Mouse (Mus musculus) myocyte (in vitro differentiated cells): Measurements from ENCODE around the gene Ankrd10. TPM values are rescaled to one million over a fixed set of nuclear protein-coding genes. Genes with fewer than 3 reads are reported as not detected.

Source experiments
- H3K27me3 ChIP-seq: one replicate; pipeline ENCODE4 v1.6.1; 2011; ENCODE audit not compliant: control insufficient read depth, insufficient read depth, insufficient read length
- H3K36me3 ChIP-seq: one replicate; pipeline ENCODE4 v1.6.1; 2011; ENCODE audit not compliant: control insufficient read depth, insufficient read depth
- H3K4me2 ChIP-seq: one replicate; pipeline ENCODE4 v1.6.1; 2011; ENCODE audit warnings: low read depth, control low read depth
- H3K4me3 ChIP-seq: one replicate; pipeline ENCODE4 v1.5.1; 2011; ENCODE audit warnings: mild to moderate bottlenecking, control low read depth, moderate library complexity
- H3K79me2 ChIP-seq: one replicate; pipeline ENCODE4 v1.6.1; 2011; ENCODE audit not compliant: control insufficient read depth, insufficient read depth
- H3ac ChIP-seq: one replicate; pipeline ENCODE4 v1.6.1; 2011; ENCODE audit not compliant: control insufficient read depth, insufficient read length
- CEBPB ChIP-seq: IDR thresholded peaks from 2 replicates; pipeline ENCODE4 v1.6.1; 2011; ENCODE audit warnings: mild to moderate bottlenecking, moderate library complexity; ENCODE audit not compliant: poor library complexity, insufficient read depth, severe bottlenecking
- E2F4 ChIP-seq: IDR thresholded peaks from one replicate; pipeline ENCODE4 v1.6.1; 2011; ENCODE audit warnings: mild to moderate bottlenecking, control low read depth, moderate library complexity; ENCODE audit not compliant: insufficient read depth
- MAX ChIP-seq: IDR thresholded peaks from one replicate; pipeline ENCODE4 v1.6.1; 2011; ENCODE audit warnings: low read depth, mild to moderate bottlenecking, control low read depth
- MYOD1 ChIP-seq, 3 experiments: IDR thresholded peaks; one replicate each; pipeline ENCODE4 v1.6.1; 2011; ENCODE audit warnings: control low read depth in 2 of 3, low read depth in 2 of 3, mild to moderate bottlenecking in 2 of 3, moderate library complexity in 1 of 3; ENCODE audit not compliant: insufficient read length in 2 of 3, control insufficient read depth in 1 of 3
- MYOG ChIP-seq, 3 experiments: IDR thresholded peaks; one replicate each; pipeline ENCODE4 v1.6.1; 2011; ENCODE audit warnings: control low read depth in 2 of 3, low read depth in 2 of 3, mild to moderate bottlenecking in 2 of 3; ENCODE audit not compliant: insufficient read length in 2 of 3, control insufficient read depth in 1 of 3, insufficient read depth in 1 of 3
- POLR2A ChIP-seq: IDR thresholded peaks from one replicate; pipeline ENCODE4 v1.6.1; 2011; ENCODE audit warnings: low read depth, mild to moderate bottlenecking, control low read depth, moderate library complexity; ENCODE audit not compliant: insufficient read length
- POLR2AphosphoS2 ChIP-seq: IDR thresholded peaks from one replicate; pipeline ENCODE4 v1.6.1; 2011; ENCODE audit warnings: low read depth, control low read depth; ENCODE audit not compliant: insufficient read length
- REST ChIP-seq: IDR thresholded peaks from one replicate; pipeline ENCODE4 v1.6.1; 2011; ENCODE audit warnings: mild to moderate bottlenecking, control low read depth, moderate library complexity; ENCODE audit not compliant: insufficient read depth, insufficient read length
- SRF ChIP-seq: IDR thresholded peaks from one replicate; pipeline ENCODE4 v1.6.1; 2011; ENCODE audit warnings: low read depth; ENCODE audit not compliant: control insufficient read depth, insufficient read length
- TCF12 ChIP-seq: IDR thresholded peaks from one replicate; pipeline ENCODE4 v1.6.1; 2011; ENCODE audit warnings: mild to moderate bottlenecking, control low read depth; ENCODE audit not compliant: poor library complexity, insufficient read depth, severe bottlenecking
- TCF3 ChIP-seq: IDR thresholded peaks from one replicate; pipeline ENCODE4 v1.6.1; 2011; ENCODE audit warnings: low read depth, control low read depth; ENCODE audit not compliant: insufficient read length
- USF1 ChIP-seq: IDR thresholded peaks from one replicate; pipeline ENCODE4 v1.6.1; 2011; ENCODE audit warnings: low read depth, mild to moderate bottlenecking, control low read depth, moderate library complexity
- polyA plus RNA-seq: library from polyadenylated mRNA; unstranded; fragments of >200 nt; fragmentation: generic; extraction: Trizol; gene quantifications from one replicate; pipeline ENCODE4 v1.2.1, GENCODE M21; 2012; ENCODE audit warnings: missing spikeins

Ankrd10 gene
- polyA plus RNA-seq, 1 experiment, result 71.9 TPM

GRCm38 (mm10) chr8:11628506-11629132 is 6.9 kb downstream of the Ankrd10 start:
- peak overlapping the region; percentile 31 for H3K4me2 ChIP-seq
- no peaks in the 10 kb centered on the region for H3K27me3 ChIP-seq
- no peak for TF ChIP-seq POLR2AphosphoS2
- no peak for TF ChIP-seq SRF
- TF ChIP-seq REST, result no peak
- TF ChIP-seq USF1, result no peak
- no peak for TF ChIP-seq TCF3
- TF ChIP-seq MAX, result no peak
- TF ChIP-seq MYOG (IDR thresholded peaks at IDR 0.05; ENCODE audit: control insufficient read depth in 1 of 3, insufficient read depth in 1 of 3, insufficient read length in 2 of 3, low read depth in 2 of 3), result no peak
- no peak for TF ChIP-seq E2F4
- TF ChIP-seq MYOD1 (IDR thresholded peaks at IDR 0.05; ENCODE audit: control insufficient read depth in 1 of 3, insufficient read length in 2 of 3, low read depth in 2 of 3), result no peak
- TF ChIP-seq POLR2A, result no peak
- no peak for TF ChIP-seq TCF12
- no peak for TF ChIP-seq CEBPB
- peaks cover 66% of the 10 kb centered on the region for H3K79me2 ChIP-seq
- peaks cover 34% of the 10 kb centered on the region for H3K36me3 ChIP-seq
- no peak overlapping the region for H3ac ChIP-seq
- H3K4me3 ChIP-seq, result no peak overlapping the region

DNA sequence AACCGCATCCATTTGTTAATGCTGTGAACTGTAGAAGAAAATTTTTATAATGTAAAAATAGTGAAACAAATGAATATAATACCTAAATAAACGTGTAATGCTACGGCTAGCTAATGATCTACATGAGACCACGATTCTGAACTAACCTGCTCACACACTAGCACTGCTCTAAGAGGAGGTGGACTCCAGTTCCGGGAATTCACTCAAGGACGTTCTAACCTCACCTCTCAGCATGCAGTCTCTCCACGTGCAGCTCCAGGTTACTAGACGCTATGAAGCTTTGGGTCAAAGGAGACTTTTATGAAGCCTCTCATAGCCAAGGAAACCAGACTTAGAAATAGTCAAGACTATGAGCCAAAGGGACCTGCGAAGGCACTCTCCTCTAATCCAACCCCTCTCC is 7.8 kb downstream of the Ankrd10 start:
- Histone ChIP-seq H3K27me3 (no peaks in the 10 kb centered on the region), H3K36me3 (peaks cover 41% of the 10 kb centered on the region), H3K79me2 (peaks cover 60% of the 10 kb centered on the region), H3ac (no peak overlapping the region), H3K4me2 (no peak overlapping the region), H3K4me3 (no peak overlapping the region)
- no peak for TF ChIP-seq POLR2A

DNA sequence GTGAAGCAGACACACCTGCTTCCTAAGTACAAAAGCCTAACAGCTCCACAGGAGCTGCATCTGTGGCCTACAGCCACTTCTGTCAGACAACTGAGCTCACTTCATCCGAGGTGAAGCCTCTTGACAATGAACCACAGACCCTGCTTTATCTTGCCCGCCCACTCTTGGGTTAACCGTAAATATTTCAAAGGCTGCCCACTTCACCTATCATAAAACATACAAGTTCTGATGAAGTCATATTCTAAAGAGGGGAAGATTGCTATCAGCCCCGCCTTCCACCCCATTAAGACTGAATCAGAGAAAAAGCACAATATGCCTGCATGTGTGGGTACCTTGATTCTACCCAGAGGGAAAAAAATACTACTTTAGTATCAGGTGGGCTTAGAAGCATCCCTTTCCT is 10.5 kb downstream of the Ankrd10 start:
- H3K4me3 ChIP-seq, result no peak overlapping the region
- no peaks in the 10 kb centered on the region for H3K27me3 ChIP-seq
- no peak for TF ChIP-seq MAX
- no peak for TF ChIP-seq MYOD1 (IDR thresholded peaks at IDR 0.05; ENCODE audit: control insufficient read depth in 1 of 3, insufficient read length in 2 of 3, low read depth in 2 of 3)
- no peak for TF ChIP-seq POLR2AphosphoS2
- TF ChIP-seq E2F4, result no peak
- TF ChIP-seq TCF12, result no peak
- no peak for TF ChIP-seq SRF
- TF ChIP-seq TCF3, result no peak
- no peak for TF ChIP-seq CEBPB
- TF ChIP-seq USF1, result no peak
- no peak for TF ChIP-seq MYOG (IDR thresholded peaks at IDR 0.05; ENCODE audit: control insufficient read depth in 1 of 3, insufficient read depth in 1 of 3, insufficient read length in 2 of 3, low read depth in 2 of 3)
- no peak for TF ChIP-seq POLR2A
- no peak for TF ChIP-seq REST
- peaks cover 50% of the 10 kb centered on the region for H3K36me3 ChIP-seq
- H3K4me2 ChIP-seq, result no peak overlapping the region
- H3K79me2 ChIP-seq, result peaks cover 38% of the 10 kb centered on the region
- H3ac ChIP-seq, result no peak overlapping the region

GRCm38 (mm10) chr8:11619091-11619490 is 16.5 kb downstream of the Ankrd10 start:
- Histone ChIP-seq H3K4me2 (no peak overlapping the region), H3ac (no peak overlapping the region), H3K27me3 (no peaks in the 10 kb centered on the region), H3K4me3 (no peak overlapping the region), H3K36me3 (peaks cover 70% of the 10 kb centered on the region), H3K79me2 (peaks cover 9% of the 10 kb centered on the region)
- no peak for TF ChIP-seq E2F4
- no peak for TF ChIP-seq USF1
- TF ChIP-seq REST, result no peak
- TF ChIP-seq MAX, result no peak
- TF ChIP-seq POLR2A, result no peak
- no peak for TF ChIP-seq POLR2AphosphoS2
- no peak for TF ChIP-seq MYOD1 (IDR thresholded peaks at IDR 0.05; ENCODE audit: control insufficient read depth in 1 of 3, insufficient read length in 2 of 3, low read depth in 2 of 3)
- no peak for TF ChIP-seq TCF3
- TF ChIP-seq CEBPB, result no peak
- TF ChIP-seq SRF, result no peak
- TF ChIP-seq TCF12, result no peak
- TF ChIP-seq MYOG (IDR thresholded peaks at IDR 0.05; ENCODE audit: control insufficient read depth in 1 of 3, insufficient read depth in 1 of 3, insufficient read length in 2 of 3, low read depth in 2 of 3), result no peak

GRCm38 (mm10) chr8:11618063-11618462 is 17.5 kb downstream of the Ankrd10 start:
- TF ChIP-seq USF1 (no peak), SRF (no peak), TCF12 (no peak), MYOG (IDR thresholded peaks at IDR 0.05; ENCODE audit: control insufficient read depth in 1 of 3, insufficient read depth in 1 of 3, insufficient read length in 2 of 3, low read depth in 2 of 3) (no peak), REST (no peak), POLR2AphosphoS2 (no peak), E2F4 (no peak), POLR2A (no peak), MYOD1 (IDR thresholded peaks at IDR 0.05; ENCODE audit: control insufficient read depth in 1 of 3, insufficient read length in 2 of 3, low read depth in 2 of 3) (no peak), TCF3 (no peak), MAX (no peak), CEBPB (no peak)
- Histone ChIP-seq H3K4me3 (no peak overlapping the region), H3K4me2 (no peak overlapping the region), H3ac (no peak overlapping the region), H3K79me2 (peaks cover 9% of the 10 kb centered on the region), H3K36me3 (peaks cover 68% of the 10 kb centered on the region), H3K27me3 (no peaks in the 10 kb centered on the region)
